In genomic region chr6:137989853-137990252, GRCm38 (mm10) we compare ENCODE assay signal across 10 mouse cellular contexts.
DNase-seq lines count a peak whose midpoint lies in the region; ATAC-seq and TF ChIP-seq lines count a peak whose summit lies in the region.
"Had no signal": no experiment of that assay in that cellular context is flagged by ENCODE, and none has a peak within 500 bp of the region (broad histone marks: within the 10 kb centered on the region; RNA-seq: fewer than 3 reads in every experiment).

No protein-coding gene starts in this region.

- H3K27me3 ChIP-seq in hindbrain, postnatal 0 days (ENCODE audit: insufficient read depth, low read length), result no peaks in the 10 kb centered on the region
- no peaks in the 10 kb centered on the region for H3K27me3 ChIP-seq in hindbrain, embryonic 10.5 days (ENCODE audit: insufficient read depth, poor library complexity, severe bottlenecking)
- H3K27me3 ChIP-seq: hindbrain, embryonic 12.5 days had no signal

- peak; percentile 3 for DNase-seq in adrenal gland, adult 2 months
- no peak for DNase-seq in adrenal gland, postnatal 25 days
- peak; percentile 37 for DNase-seq in hindbrain, postnatal 0 days (ENCODE audit: low spot score)
- DNase-seq in hindbrain, embryonic 10.5 days (ENCODE audit: low spot score), result no peak
- peak; percentile 10 for DNase-seq in lung, postnatal 10 days
- no peak for DNase-seq in lung, postnatal 14 days
- peak; percentile 17 for DNase-seq in retina, postnatal 1 day
- DNase-seq in gastrocnemius, postnatal 25 days, result no peak
- DNase-seq: gastrocnemius, postnatal 10 days had no signal

- peak; percentile 58 for TF ChIP-seq CTCF in hindbrain, postnatal 0 days (IDR thresholded peaks at IDR 0.05; ENCODE audit: low read depth)

- H3K4me1 ChIP-seq in hindbrain, postnatal 0 days (ENCODE audit: insufficient read depth, low read length), result no peaks in the 10 kb centered on the region
- no peaks in the 10 kb centered on the region for H3K4me1 ChIP-seq in hindbrain, embryonic 10.5 days (replicated peaks)
- H3K4me1 ChIP-seq: hindbrain, embryonic 12.5 days had no signal

- H3K4me3 ChIP-seq in hindbrain, postnatal 0 days (ENCODE audit: low read length), result no peak overlapping the region
- no peak overlapping the region for H3K4me3 ChIP-seq in hindbrain, embryonic 10.5 days
- H3K4me3 ChIP-seq: hindbrain, embryonic 12.5 days had no signal

- H3K4me2 ChIP-seq in hindbrain, postnatal 0 days (ENCODE audit: low read depth, low read length), result no peak overlapping the region
- H3K4me2 ChIP-seq: hindbrain, embryonic 12.5 days had no signal

- no peaks in the 10 kb centered on the region for H3K36me3 ChIP-seq in hindbrain, postnatal 0 days (ENCODE audit: insufficient read depth, low read length)
- H3K36me3 ChIP-seq in hindbrain, embryonic 10.5 days, result no peaks in the 10 kb centered on the region
- H3K36me3 ChIP-seq: hindbrain, embryonic 12.5 days had no signal

- ATAC-seq in hindbrain, postnatal 0 days, result no peak

- no peaks in the 10 kb centered on the region for H3K9me3 ChIP-seq in hindbrain, postnatal 0 days (ENCODE audit: low read length)
- H3K9me3 ChIP-seq in hindbrain, embryonic 10.5 days, result no peaks in the 10 kb centered on the region
- H3K9me3 ChIP-seq: hindbrain, embryonic 12.5 days had no signal

- H3K9ac ChIP-seq in hindbrain, postnatal 0 days (replicated peaks; ENCODE audit: low read length), result no peak overlapping the region
- H3K9ac ChIP-seq: hindbrain, embryonic 12.5 days had no signal

- H3K27ac ChIP-seq in hindbrain, postnatal 0 days, result no peak overlapping the region
- H3K27ac ChIP-seq in hindbrain, embryonic 10.5 days, result no peak overlapping the region
- H3K27ac ChIP-seq: hindbrain, embryonic 12.5 days had no signal

Comparison
In these comparisons a context has a peak if more than half of its experiments do, and no peak if none do; other contexts are left out.
1. DNase-seq: peak in adrenal gland, adult 2 months (single experiment), hindbrain, postnatal 0 days (single experiment), lung, postnatal 10 days (single experiment) and retina, postnatal 1 day (single experiment); none in adrenal gland, postnatal 25 days (single experiment), hindbrain, embryonic 10.5 days (single experiment), lung, postnatal 14 days (single experiment) and gastrocnemius, postnatal 25 days (single experiment).